Mouse (Mus musculus) MEL-GATA-1-ER (cell line): ENCODE data around the gene Gng2.

ENCODE experiments used
- DNase-seq: peaks from one replicate; pipeline ENCODE4 v3.0.0-alpha.2; 2012; ENCODE audit warnings: low read depth; ENCODE audit errors: extremely low read depth

Gng2 gene

DNA sequence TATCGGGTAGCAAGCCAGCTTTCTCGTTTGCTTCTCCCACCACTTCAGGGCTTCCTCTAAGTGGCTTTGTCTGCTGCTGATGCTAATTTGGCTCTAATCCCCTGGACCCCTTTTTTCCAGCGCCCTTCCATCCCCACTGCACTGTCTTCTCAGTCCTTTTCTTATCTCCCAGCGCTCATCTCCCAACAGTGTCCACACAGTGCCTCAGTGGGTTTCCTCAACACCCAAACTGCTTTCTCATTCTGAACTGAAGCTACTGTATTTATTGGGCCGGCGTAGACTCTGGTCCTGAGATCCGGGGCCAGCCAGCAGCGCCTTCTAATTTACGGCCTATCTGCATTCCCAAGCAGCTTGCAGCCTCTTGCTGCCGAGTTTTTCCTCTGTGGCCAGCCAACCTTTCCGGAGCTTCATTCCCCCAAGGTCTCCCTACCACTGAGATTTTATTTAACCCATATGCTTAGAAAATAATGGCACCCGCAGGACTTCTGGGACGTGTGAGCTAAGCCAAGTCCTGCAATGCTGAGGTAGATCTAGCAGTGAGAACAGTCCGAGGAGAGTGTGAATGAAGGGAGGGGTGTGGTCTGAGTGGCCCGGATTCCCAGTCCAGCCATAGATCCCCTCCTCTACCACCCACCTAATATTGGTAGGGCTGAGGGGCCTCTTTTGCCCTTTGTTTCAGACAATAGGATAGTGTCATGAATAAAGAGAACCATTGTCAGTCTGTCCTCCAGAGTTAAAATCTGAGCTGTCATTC is at the start of gene Gng2:
Gene Gng2, minus strand, starts transcription at position 357 of the 754 bp plus-strand sequence.
- no peak for DNase-seq

DNA sequence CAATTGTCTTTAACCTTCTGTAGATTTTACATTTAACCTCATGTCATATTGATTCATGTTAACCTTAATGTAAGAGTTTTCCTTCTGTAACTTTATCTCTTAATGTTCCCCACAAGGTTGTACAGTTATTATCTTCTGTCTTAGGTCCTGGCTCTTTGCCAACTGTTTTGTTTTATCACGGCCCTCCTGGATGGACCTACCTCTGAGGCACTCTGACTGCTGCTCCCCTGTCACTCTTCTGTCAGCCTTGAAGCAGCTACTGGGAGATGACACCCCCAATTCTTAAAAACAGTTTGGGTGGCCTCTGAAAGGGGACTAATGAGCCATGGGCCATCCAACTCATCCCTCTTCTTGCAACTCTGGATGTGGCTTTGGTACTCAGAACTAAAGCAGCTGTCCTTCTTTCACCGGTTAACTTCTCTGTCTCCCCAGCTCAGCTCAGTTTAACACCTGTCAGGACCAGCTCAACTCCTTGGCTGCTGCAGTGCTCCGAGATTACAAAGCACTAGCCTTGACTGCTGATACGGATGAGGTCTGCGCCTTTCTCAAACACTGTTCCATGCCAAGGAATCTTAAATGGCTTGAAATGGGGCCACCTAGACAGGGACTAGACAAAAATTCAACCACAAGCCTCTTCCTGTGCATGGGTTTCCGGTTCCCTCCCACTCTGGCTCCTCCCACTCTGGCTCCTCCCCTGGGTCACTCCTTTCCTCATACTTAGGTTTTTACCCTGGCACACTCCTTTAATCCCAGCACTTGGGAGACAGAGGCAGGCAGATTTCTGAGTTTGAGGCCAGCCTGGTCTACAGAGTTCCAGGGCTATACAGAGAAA is 47.7 kb upstream of the Gng2 start:
- DNase-seq = peak; percentile 44

DNA sequence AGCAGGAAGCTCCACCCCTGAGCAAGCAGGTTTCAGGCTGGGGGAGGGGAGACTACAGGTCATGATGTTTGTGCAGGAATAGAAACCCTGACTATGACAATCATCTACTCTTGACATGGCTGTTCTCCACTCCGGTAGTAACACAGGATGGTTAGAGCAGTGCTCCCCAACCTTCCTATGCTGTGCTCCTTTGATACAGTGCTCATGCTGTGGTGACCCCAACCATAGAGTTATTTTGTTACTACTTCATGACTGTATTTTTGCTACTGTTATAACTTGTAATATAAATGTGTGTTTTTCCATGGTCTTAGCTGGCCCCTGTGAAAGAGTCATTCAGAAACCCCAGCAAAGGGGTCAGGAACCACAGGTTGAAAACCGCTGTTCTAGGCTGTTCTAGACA is 46.5 kb upstream of the Gng2 start:
- DNase-seq = no peak

DNA sequence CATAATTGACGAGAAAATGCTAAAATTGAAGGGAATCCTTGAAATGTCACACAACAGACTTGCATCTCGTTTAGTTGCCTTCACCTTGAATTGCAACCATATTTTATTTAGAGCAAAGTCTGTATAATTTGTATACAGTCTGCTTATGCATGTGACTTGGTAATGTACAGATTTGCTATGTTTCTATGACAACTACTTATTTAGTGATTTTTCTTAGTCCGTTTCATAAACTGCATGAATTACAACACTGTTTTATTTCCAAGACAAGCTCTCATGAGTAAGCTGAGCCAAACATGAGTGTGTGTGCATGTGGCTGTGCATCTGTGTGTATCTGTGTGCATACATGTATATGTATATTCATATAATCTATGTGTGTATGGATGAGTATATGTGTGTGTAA is 42.1 kb upstream of the Gng2 start:
- DNase-seq = no peak

DNA sequence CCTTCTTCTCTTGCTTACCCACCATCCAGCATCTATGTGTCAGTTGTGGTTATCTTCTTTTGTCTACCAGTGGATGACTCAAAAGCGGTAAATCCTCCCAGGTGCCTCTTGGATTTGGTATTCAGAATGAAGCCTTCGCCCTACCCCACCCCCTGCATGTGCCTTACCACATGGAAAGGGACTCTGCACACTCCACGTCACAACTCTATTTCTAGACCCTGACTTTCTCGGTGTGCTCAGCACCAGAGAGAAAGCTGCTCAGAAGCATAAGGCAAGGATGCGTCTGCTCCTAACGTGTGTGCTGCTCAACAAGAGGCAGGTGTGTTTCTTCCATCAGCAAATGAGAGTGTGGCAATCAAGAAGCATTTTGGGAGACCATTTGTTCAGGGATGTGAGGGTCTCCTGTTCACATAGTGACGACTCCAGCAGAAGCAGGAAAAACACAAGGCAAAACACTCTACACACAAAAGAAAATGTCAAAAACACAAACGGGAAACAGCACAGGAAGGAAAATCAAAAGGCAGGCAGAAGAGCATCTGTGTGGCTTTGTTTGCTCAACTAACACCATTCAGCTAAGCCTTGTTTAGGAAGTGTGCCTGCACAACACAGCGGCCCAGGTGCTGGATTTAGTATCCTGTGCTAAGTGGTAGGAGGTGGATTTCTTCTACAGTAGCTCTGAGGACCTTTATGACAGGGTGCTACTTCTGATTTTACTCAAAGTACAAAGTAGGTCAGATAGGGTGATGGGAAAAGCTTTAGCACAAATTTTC is 35.3 kb upstream of the Gng2 start:
- DNase-seq = no peak

DNA sequence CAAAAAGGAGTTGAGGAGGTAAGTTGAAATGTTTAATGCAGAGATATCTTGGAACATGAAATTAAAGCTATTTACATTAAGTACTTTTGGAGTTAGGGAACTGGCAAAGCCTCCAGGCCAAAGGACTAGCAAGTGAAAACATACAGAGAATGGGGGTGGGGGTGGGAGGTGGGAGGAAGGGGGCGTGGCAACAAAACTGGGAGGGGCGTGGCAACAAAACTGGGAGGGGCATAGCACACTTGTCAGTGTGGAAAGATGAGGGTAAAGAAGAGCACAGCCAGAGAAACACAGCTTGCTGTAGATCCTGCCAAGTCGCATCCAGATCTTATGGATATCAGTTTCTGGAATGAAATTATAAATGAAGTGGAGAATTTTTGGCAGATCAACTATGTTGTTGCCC is 30.0 kb upstream of the Gng2 start:
- DNase-seq = no peak

DNA sequence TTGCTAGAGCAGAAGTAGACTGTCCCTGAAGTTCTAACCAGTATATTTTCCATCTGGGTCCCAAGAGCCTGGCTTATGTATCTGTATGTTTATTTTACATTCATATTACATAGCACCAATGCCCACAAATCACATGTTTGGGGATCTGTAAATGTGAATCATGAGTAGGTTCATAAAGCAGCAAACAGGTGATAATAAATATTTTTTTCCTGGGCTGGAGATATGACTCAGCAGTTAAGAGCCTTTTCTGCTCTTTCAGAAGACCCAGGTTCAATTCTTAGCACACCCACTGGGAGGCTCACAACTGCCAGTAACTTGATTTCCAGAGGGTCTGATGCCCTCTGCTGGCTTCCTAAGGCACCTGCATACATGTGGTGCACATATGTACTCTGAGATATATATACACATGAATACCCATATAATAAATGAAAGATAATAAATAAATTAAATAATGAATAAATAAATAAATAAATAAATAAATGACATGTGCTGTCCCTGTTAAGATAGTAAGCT is 27.4 kb upstream of the Gng2 start:
- no peak for DNase-seq

DNA sequence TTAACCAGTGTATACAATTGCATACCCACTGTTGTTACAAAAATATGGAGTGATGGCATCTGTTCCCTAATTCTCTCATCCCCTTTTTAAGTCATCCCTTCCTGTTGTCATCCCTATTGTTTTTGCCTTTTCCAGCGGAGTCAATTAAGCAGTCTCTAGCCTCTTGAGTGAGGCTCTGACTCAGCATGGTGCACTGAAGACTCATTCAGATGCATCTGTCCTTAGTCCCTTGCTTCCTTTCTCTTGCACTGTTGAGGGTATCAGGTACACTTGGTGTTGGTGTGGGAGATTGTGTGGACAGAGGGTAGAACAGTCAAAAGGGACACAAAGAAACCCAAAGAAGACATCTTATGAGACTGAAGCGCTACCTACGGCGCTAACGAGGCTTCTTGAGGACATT is 19.4 kb upstream of the Gng2 start:
- no peak for DNase-seq

DNA sequence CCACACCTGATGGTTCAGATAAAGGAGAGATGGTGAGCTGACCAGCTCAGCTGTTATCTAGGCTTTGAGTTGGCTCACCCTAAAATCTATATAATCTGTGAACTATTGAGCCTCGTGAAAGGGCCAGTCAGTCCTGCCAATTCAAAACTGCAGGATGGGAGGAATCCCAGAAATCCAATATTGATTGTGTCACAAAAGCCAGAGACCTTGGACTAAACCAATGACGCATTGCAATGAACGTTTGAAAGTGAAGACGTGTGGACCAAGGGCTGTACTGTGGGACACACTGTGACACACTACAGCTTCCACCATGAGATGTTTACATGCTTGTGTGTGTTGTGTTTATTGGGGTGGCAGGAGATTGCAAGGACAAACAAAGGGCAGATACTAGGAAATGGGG is 18.5 kb upstream of the Gng2 start:
- no peak for DNase-seq

DNA sequence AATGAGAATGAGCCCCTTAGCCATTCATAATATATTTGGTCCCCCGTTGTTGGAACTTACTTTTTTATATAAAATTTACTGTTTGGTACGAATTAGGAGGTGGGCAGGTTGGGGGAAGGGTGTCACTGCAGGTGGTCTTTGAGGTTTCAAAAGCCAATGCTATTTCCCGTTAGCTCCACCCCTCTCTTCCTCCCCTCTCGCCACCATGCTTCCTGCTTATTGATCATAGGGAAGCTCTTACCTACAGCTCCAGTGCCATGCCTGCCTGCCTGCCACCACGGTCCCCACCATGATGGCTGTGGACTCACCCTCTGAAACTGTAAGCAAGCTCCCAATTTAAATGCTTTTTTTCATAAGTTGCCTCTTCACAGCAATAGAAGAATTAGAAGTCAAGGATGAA is 16.6 kb upstream of the Gng2 start:
- no peak for DNase-seq

DNA sequence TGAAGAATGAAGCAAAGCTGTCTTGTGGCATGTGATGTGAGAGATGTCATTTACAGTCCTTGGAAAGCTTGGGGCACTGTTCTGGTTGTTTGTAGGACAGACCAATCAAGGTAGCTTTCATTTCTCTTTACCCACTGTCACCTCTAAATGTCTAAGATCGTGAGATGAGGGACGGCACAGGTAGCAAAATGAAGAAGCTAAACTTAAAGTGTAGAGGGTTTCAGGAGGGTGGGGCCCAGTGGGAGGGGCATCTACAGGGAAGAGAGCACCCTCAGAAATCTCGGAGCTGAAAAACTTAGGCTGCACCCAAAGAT is 16.1 kb upstream of the Gng2 start:
- no peak for DNase-seq

DNA sequence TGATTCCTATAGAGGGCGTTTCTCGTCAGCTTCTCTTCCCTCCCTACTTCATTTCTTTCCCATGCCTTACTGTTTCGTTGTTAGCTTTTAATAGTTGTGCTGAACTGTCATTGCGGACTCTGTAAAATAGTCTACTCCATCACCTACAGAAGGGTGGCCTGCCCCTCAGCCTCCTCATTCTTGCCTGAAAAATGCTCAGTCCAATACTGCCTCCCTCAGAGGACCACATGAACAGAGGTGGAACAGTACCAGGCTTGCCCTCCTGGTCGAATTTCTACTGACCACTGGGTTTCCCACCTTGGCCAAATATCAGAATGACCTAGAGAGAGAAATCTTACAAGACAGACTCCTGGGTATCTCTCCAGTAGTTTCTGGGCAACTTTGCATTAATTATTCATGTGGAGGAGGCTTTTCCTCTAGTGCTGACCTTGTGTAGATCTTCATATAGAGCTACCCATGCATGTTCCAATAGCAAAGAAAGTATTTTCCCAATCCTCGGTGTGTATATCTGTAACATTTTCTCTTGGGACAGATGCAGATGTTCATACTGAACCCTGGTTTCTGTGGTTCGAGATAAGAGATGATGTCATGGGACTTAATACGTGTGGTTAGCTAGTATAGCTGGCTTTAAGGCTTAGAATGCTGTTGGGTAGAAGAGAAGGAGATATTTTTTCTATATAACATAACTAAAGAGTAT is 15.6 kb upstream of the Gng2 start:
- no peak for DNase-seq

DNA sequence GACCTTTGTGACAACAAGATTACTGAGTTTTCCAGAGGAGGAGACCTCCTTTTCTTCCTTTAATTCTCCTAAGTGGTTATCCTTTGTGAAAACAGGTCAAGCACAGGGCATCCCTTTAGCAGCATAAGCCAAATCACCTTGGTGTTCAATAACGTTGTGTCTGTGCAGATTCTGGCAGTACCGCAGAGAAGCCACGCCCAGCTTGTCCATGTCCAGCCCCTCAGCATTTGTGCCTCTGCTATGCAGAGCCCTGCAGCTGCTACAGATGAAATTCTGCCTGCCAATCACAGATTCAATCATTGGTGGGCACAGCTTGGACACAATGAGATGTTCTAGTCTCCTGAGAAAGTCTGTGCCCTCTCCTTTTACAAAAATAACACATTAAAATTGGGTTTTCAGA is 14.4 kb upstream of the Gng2 start:
- no peak for DNase-seq

DNA sequence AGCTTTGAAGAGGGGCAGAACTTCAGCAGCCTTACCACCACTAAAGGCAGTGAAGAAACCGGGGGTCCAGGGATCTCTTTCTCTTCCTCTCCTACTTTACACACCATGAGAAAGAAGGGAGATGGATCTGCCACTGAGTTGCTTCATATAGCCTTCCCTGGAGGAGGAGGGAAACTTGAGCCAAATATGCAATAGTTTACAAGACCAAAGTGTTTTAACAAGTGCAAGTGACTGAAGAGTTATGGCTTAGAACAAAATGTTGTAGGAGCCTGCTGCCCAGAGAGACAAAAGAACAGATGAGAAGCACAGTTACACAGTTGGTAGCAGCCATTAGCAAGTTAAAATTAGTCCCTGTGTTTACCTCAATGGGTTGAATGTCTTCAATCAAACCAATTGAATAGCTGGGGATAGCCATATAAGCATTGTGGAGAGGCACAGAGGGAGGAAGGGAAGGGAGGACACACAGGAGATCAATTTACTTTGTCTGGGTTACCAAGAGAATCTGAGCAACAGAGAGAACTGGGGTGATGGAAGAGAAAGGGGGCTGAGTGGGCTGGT is 13.1 kb upstream of the Gng2 start:
- DNase-seq = no peak

DNA sequence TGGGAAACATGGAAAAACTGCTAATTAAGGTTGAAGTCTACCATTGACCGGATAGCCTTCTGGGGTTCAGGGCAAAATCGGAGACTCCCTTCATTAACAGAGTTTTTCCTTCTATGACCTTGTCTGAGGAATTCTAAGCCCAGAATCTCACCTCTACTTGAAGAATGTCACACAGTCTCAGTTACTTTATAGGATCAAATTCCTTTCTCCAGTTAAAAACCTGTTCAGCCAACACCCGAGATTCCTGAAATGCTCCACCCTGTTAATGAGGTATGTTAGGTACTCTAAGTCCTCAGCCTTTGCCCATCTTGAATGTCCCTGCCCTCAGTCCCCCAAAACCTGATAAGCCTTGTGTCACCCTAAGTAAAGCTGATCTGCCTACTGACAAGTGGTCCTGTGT is 11.0 kb upstream of the Gng2 start:
- no peak for DNase-seq

DNA sequence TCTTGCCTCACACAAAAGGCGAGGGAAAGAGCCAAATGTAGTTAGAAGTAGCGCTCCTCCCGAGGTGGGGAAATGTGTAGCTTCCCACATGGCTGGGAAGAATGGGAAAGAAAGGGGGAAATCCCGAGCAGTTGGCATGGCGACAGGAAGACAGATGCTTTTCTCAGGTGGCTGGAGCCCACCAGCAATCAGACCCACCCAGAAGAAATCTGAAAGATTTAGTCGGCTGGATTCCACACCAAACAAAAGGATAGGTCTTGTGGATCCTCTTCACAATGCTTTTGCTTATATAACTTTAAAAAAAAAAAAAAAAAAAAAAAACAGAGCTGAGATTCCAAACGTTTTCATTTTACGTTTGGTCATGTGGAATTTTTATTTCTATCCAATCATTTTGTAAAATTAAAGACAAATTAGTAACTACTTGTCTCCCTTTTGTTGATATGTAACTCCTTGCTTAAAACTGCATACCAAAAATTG is 10.0 kb upstream of the Gng2 start:
- DNase-seq = no peak

DNA sequence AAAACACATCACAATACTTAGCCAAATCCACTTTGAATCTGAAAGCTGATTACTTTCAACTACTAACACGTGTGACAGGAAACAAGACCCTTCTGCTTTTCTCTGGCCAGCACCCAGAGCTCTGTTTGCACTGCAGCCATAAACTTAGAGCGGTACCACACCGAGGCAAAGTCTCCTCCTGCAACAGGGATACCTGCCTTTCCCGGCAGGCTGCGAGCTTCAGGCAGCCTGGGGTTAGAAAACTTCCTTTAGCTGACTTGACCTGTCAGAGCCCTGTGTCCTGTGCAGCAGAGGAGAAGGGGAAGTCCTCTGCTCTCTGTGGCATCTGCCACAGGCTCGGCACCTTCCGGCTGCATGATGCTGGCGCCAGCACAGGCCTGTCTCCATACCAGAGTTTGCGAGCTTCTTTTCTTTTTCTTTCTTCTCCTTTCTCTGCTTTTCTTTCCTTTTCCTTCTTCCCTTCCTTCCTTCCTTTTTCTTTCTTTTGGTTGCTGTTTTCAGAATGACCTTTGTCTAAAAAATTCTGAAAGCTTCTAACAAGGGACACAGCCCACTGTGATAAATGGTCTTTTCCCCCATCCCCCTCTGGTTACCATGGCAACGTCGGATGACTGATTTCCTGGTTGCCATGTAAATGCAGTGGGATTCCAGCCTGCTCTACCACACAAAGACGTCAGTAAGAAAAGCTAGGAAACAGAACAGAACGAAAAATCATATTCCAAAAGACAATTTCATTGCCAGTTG is 9.4 kb upstream of the Gng2 start:
- DNase-seq = no peak

DNA sequence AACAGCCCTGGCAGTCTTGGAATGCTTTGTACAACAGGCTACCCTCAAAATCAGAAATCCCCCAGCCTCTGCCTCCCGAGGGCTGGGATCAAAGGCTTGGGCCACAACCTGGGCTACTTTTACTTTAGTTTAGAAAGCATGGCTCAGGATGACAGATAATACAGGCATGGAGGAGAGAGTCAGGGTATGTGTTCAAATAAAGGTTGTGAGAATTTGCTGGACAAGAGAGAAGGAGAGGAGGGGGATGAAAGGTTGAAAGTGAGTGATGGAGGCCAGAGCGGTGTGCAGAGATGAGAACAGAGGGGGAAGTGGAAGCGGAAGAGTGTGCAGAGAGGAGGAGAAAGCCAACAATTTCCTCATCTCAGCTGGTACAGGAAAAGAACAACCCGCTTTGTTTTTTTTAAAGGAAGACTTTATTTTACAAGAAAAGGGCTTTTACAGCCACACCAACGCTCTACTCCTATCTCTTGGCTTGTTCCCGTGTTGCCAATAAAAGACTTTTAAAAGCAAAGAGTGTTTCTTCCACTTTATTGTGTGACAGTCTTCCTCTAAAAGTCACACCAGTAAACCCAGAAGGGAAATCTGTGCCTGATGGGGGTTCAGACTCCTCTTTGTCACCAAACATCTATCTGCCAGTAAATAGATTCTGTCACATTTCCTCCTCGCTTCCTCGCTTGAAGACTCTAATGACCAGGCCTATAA is 8.6 kb upstream of the Gng2 start:
- no peak for DNase-seq

DNA sequence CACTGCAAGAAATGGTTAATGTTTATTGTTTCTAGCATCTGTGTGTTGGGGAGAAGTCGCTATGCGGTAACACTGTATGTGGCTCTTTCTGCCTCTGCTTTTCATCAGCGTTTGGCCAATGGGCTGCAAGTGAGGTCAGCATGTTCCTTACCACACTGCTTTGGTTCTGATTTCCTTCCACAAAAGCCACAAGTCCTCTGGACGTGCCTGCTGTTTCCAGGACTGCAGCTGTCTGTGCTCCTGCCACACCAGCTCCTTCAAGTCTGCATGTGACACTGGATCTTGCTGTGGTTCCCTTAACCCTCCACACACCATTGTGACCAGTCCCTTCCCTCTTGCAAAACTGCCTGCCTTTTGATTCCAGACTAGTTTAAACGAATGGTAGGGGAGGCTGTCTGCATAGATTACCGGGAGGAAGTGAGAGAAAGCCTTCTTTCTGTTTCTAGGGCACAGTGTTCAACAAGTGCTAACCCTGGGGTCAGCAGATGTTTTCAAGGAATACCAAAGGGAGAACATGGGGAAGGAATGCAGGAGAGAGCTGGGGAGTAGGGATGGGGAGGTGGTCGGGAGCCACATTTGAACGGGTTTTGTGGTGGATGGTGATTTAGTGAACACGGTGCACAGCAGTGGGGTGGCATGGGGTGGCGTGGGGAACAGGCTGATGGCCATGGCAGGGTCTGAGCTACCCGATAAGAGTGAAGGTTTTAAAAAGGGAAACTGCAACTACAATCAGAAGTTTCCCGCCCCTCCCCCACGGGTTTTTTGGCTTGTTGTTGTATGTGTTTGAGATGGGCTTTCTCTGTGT is 7.9 kb upstream of the Gng2 start:
- no peak for DNase-seq
